In genomic region chr11:60836897-60837296, GRCm38 (mm10) we compare ENCODE assay signal across 23 mouse cellular contexts.
"Had no signal": no experiment of that assay in that cellular context is flagged by ENCODE, and none has a peak within 500 bp of the region (broad histone marks: within the 10 kb centered on the region; RNA-seq: fewer than 3 reads in every experiment).

No protein-coding gene starts in this region.

- H3K27ac ChIP-seq: left cerebral cortex, adult 2 months; limb, embryonic 12.5 days; limb, embryonic 15.5 days; liver, embryonic 14.5 days; lung, embryonic 15.5 days; midbrain, embryonic 10.5 days; midbrain, embryonic 13.5 days; neural tube, embryonic 13.5 days had no signal

- H3K4me1 ChIP-seq: limb, embryonic 12.5 days; limb, embryonic 15.5 days; lung, embryonic 15.5 days; midbrain, embryonic 10.5 days; midbrain, embryonic 13.5 days; neural tube, embryonic 13.5 days had no signal

- H3K9ac ChIP-seq: limb, embryonic 12.5 days; limb, embryonic 15.5 days; liver, embryonic 14.5 days; lung, embryonic 15.5 days; midbrain, embryonic 13.5 days; neural tube, embryonic 13.5 days had no signal

- H3K27me3 ChIP-seq: limb, embryonic 12.5 days; limb, embryonic 15.5 days; lung, embryonic 15.5 days; megakaryocyte, embryonic 14.5 days; midbrain, embryonic 13.5 days; neural tube, embryonic 13.5 days had no signal

- ATAC-seq: midbrain, embryonic 13.5 days; midbrain, embryonic 16.5 days had no signal

- H3K4me2 ChIP-seq: limb, embryonic 12.5 days; limb, embryonic 15.5 days; lung, embryonic 15.5 days; midbrain, embryonic 13.5 days; neural tube, embryonic 13.5 days had no signal

- H3K9me3 ChIP-seq: limb, embryonic 12.5 days; limb, embryonic 15.5 days; lung, embryonic 15.5 days; megakaryocyte, embryonic 14.5 days; midbrain, embryonic 10.5 days; midbrain, embryonic 13.5 days; neural tube, embryonic 13.5 days had no signal

- DNase-seq: kidney, adult 18-20 months; kidney, postnatal 4 days; layer of hippocampus, postnatal 36 days; left cerebral cortex, postnatal 4 days; lung, adult 18-20 months; lung, postnatal 10 days; lung, postnatal 36 days; retina, postnatal 1 day; right cerebral cortex, postnatal 25 days; thymus, adult 18-20 months; thymus, postnatal 14 days; thymus, postnatal 4 days had no signal

- H3K4me3 ChIP-seq: left cerebral cortex, adult 2 months; limb, embryonic 12.5 days; limb, embryonic 15.5 days; lung, embryonic 15.5 days; megakaryocyte, embryonic 14.5 days; midbrain, embryonic 10.5 days; midbrain, embryonic 13.5 days; myocyte; neural tube, embryonic 13.5 days had no signal

- H3K36me3 ChIP-seq: limb, embryonic 12.5 days; lung, embryonic 15.5 days; neural tube, embryonic 13.5 days had no signal
